Mouse (Mus musculus) right cerebral cortex, adult 2 months (tissue): ENCODE results near the gene Trak1.

Experiments
- DNase-seq, 2 experiments: peaks; one replicate each; pipeline ENCODE4 v3.0.0; 2021 to 2022; ENCODE audit warnings: low spot score in 2 of 2

Gene Trak1

DNA sequence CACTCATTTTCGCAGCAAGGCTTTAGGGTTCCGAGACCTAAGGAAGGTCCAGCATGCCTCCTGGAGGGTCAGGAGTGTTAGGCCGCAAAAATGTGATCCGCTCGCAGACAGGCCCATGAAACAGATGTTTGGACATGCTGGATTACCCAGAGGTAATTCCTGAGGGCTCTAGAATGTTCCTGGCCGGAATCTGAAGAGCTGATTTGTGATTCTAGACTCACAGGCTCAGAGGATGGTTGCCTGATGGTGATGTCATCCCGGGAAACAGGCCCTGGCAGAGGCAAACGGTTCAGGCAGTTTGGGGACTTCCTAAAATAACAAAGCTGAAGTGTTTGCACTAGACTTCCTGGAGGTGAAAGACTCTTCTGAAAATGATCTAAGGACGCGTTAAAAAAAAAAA is 50.7 kb downstream of the Trak1 start:
- no peak for DNase-seq

GRCm38 (mm10) chr9:121348476-121348875 is 51.2 kb downstream of the Trak1 start:
- no peak for DNase-seq

GRCm38 (mm10) chr9:121349111-121349510 is 51.8 kb downstream of the Trak1 start:
- DNase-seq: no peak

- DNase-seq: no peak
These were observed 53.3 kb downstream of the Trak1 start for GRCm38 (mm10) chr9:121350601-121351000.

DNA sequence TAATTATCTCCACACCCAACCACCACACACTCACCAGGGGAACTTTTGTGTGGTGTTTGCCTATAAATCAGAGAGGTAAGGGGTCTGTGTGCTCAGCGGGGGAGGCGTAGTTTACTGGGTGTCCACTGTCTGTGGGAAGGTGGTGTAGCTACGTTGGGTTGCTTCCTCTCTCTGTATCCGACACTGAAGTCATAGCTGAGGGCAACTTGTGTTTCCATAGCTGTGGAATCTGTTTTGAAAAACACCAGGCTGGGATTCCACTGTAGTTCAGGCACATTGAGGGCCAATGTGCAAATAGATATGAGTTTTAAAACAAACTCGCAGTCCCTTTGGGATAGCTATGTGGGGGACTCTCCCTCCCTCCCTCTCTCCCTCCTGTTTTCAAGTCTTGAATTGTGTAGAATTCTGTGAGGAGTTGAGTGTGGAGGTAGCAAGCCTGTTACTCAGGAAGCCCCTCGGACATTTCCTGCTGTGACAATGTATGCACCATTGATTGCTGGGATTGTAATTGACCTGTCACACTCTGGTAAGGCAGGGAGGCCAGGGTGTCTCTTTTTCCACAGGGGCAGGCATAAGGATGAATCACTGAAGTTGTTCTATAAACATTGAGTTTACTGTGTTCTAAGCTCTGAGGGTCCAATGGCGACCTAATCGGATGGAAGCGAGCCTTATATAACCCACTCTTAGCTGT is 54.2 kb downstream of the Trak1 start:
- DNase-seq: no peak

DNA sequence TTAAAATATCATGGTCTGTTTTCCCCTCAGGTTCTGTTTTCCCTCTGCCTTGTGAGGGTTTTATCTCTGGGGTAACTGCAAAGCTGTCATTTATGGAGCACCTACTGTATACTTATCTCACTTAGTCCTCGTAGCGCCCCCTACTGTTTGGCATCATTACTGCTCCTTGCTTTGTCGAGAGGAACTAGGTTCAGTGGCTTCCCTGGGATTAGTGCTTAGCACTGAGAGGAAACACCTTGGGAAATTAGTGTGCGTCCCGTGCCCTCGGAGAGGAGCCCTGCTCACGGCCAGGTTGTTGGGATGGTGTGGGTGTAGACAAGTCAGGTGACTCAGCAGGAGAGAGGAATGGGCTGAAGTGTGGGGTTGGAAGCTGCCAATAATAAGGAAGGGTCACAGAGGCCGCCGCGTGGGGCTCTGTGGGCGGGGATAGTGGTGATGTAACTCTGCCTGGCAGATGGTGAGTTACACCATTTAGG is 54.9 kb downstream of the Trak1 start:
- no peak for DNase-seq

GRCm38 (mm10) chr9:121352726-121353125 is 55.4 kb downstream of the Trak1 start:
- DNase-seq: no peak

DNA sequence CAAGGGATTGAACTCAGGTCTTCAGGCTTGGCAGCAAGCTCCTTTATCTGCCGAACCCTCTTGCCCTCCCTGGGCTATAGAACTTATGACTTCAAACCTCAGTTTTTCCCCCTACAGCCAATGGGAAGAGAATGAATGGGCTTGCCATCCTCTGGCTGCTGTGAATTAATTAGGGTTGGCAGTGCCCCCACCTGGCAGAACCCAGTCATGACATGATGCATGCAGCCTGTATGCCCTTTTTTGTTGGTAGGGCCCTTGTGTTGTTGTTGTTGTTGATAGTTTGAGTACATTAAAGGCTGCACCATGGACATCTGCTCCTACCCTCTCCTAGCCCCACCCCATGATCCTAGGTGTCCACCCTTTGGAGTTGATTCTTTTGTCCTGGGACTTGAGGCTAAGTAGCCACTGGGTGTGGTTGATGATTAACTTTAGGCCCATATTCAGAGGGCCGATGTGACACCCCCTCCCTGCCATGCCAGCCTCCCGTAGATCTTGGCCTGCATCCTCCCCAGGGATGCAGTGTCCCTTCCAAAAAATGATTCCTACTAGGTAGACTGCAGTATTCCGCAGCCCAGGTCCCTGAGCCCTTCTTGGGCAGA is 57.6 kb downstream of the Trak1 start:
- DNase-seq: no peak

- DNase-seq: peak; percentile 77 to 78
These were observed 58.3 kb downstream of the Trak1 start for GRCm38 (mm10) chr9:121355431-121356141.

DNA sequence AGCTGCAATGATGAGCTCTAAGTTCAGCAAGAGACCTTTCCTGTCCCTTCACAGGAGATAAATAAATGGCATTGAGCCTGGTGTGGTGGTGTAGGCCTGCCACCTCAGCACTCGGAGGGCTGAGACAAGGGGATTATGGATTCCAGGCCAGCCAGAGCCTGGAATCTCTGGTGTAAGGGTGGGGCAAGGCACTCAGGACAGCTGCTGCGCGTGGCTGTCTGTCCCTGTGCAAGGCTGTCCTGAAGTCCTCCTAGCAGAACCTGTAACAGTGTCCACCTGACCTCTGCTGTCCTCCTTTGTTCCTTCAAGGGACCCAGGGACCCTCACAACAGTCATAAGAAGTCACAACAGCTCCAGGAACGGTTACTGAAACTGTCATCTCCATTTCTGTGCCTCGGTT is 59.8 kb downstream of the Trak1 start:
- no peak for DNase-seq

DNA sequence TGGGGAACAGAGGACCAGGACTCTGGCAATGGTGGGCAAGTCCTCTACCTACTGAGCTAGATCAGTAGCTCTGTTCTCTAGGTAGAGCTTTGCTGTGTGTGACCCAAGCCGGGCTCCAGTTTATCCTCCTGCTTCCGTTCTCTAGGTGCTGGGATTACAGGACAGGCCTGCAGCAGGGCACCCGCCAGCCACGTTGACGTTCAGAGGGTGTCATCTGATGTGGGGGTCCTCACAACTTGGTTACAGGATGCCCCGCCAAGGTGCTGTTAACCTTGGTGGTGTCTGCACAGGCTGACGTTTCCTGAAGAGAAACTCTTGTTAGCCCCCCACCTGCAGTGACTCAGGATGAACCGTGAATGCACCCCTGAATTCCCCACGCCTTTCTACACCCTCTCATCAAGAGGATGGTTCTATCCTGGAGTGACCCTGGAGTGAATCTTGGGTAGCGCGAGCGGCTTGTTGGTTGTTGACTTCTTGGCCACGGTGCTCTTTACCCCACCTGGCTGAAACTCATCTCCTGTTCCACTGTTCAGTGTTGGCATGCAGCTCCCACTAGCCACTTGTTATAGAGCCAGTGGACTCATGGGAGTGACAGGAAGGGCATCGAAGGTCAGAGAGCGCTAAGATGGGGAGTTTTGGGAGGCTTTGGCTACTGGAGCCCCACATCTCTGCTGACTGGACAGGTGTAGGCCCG is 60.4 kb downstream of the Trak1 start:
- DNase-seq: no peak

DNA sequence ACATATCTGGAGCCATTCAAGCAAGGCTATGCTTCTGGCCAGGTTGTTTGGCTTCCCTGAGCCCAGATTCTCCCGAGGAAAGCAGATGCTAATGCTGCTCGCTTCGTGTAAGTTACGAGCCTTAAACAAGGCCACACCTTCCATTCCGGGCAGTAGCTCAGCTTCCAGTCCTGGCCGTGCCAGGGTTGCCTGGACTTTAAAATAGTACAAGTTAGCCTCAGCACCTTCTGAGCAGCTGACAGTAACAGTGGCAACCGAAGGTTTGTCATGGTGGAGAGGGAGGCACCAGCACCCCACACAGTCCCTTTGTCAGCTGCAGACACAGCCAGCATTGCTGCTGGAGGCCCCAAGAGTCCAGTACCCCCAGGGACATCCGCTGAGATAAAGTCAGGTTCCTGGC is 61.1 kb downstream of the Trak1 start:
- no peak for DNase-seq

DNA sequence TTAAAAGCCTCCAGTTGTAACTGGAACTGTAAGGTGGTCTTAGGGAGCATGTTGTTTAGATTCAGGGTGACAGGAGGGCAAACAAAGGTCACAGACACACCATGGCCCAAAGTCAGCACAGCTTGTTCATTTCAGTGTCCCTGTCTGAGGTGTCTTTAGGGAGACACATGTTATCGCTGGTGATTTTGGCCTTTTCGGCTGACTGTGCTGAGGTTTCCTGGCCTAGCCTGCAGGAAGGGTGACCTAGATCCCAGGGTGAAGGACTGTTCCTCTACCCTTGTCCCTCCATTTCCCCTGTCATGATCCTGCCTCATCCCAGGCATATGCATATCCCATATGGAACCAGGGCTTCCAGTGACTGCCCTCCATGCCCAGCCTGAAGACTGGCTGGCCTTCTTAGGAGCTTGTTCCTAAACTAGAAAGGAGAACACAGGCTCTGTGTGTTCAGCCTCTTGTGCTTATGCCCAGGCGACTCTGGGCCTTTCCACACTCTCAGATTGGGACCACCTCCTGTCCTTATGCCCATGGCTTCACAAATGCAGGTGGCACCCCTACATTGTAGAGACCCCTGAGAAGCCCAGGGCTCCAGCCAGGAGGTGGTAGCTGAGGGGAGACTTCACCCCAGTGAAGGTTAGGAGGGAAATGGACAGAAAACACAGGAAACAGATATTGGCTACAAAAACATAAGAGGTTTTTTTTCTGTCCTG is 62.1 kb downstream of the Trak1 start:
- no peak for DNase-seq

DNA sequence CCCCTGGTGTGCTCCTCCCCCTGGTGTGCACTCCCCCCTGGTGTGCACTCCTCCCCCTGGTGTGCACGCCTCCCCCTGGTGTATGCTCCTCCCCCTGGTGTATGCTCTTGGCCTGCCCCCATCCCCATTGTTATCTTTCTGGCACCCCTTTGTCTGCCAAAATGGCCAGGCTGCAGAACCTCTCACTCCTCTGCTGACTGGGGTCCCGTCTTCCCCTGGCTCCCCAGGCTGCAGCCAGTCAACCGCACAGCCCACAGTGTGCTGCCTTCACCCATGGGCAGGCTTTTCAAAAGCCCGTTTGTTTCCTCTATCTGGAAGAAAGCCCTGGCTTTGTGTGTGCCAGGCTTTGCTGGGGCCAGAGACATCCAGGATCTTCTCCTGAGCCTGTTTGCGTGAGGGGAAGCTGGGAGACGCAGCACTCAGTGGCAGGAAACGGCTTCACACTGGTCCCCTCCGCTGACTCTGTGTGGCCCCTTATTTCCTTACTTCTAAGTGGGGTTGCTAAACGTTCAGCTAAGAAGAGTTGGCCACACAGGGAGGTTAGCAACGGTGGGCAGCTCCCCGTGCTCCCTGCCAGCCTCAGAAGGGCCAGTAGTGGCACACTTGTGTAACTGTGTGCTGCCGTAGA is 63.1 kb downstream of the Trak1 start:
- peak in 1 of 2 experiments; percentile 61 for DNase-seq

DNA sequence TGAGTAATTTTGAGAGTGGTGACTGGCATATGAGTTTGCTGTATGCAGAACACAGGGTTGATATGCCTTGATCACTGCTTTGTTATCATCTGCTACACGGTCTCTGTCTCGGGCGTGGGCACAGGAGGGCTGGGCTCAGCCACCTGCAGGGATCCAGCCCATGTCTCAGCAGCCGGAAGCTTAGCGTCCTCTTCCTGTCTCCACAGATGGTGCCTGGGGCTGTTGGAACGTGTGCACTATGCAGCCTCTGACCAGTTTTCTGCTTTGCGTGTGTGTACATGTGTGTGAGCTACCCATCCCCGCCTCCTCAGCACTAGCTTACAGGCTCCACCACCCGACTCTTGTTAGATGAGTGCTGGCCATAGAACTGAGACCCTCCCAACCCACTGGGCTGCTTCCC is 63.7 kb downstream of the Trak1 start:
- DNase-seq: no peak

- DNase-seq: no peak
These were observed 66.6 kb downstream of the Trak1 start for GRCm38 (mm10) chr9:121363932-121364331.

DNA sequence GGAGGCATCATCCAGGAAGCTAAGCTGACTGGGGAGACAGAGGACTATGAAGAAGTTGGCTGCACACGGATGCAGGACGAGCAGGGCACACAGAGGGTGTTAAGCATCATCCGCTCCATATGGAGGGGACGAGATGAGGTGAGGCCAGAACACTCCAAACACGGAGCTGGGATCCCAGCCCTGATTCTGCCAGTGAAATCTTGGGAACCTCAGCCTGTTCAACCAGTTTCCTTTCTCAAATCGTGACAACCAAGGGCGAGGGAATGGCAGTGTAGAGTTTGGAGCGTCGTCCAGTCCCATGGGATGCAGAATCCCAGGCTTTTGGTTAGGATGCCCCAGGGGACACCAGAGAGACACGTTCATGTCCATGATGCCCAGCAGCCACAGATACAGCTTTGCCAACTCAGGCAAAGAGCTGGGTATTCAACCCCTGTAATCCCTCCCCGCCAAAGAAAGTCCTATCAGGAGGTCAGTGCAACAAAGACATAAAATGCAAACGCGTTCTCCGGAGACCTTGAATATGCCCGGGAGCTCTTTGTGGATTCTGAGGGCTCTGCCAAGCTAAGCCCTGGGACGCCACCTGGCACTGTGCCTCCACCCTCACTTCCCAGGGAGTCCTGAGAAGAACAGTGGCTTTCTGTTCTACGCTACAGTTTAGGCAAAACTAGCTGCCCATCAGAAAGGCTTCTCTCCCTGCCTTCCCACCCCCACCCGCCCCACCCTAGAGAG is 69.0 kb downstream of the Trak1 start:
- DNase-seq: peak in 1 of 2 experiments; percentile 49

- DNase-seq: no peak
These were observed 69.6 kb downstream of the Trak1 start for GRCm38 (mm10) chr9:121366864-121367245.

DNA sequence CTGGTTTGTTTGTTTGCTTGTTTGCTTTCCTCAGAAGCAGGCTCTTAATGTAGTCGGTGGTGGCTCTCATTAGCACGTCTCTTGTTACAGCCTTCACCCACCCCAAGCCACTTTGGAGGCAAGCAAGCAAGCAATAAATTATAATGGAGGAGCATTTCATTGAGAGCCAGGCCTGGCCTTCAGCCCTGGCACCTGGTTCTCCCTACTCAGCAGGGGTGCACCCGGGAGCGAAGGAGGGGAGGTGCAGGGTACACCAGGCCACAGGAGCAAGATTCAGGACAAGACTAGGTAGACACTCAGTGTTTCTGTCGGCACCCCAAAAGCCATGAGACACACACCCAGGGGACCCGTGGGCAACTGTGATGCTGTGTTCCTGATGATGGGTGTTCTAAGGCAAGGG is 72.3 kb downstream of the Trak1 start:
- DNase-seq: no peak

- no peak for DNase-seq
These were observed 74.1 kb downstream of the Trak1 start for GRCm38 (mm10) chr9:121371346-121371891.
